Mouse (Mus musculus) erythroblast, embryonic 14.5 days (primary cell): ENCODE data around the gene Rccd1.

ENCODE experiments used
- GATA1 ChIP-seq: IDR thresholded peaks from 2 replicates; pipeline ENCODE4 v1.6.1; 2012; ENCODE audit warnings: low read length, inconsistent platforms, mixed read lengths
- TAL1 ChIP-seq: IDR thresholded peaks from 3 replicates; pipeline ENCODE4 v1.6.1; 2012; ENCODE audit warnings: low read length, inconsistent platforms, mixed read lengths

- TF ChIP-seq GATA1: no peak
- TF ChIP-seq TAL1: no peak
Measured at GRCm38 (mm10) chr7:80350808-80351207, 26.6 kb upstream of the Rccd1 start.
